Mouse (Mus musculus) embryonic facial prominence, embryonic 15.5 days (tissue): ENCODE results near the gene Ugt1a6a. TPM values are rescaled to one million over a fixed set of nuclear protein-coding genes. Genes with fewer than 3 reads are reported as not detected.
"Not testable (repeated sequence)": the region's sequence is repeated elsewhere in the genome, so short reads cannot be mapped to it uniquely, and the experiment has no call there.

ENCODE experiments used
- ATAC-seq: fragments of 200-750 bp; cut with Nextera tagmentation; 2 replicates; pipeline ENCODE4 v1.8.0; 2017; ENCODE audit warnings: low read depth, moderate TSS enrichment; ENCODE audit not compliant: insufficient number of reproducible peaks, low FRiP score, low TSS enrichment
- H3K27ac ChIP-seq: fragments of 300-500 bp; sonication (generic); replicated peaks from 2 replicates; pipeline ENCODE4 v1.5.1; 2015; ENCODE audit warnings: mild to moderate bottlenecking, inconsistent platforms
- H3K27me3 ChIP-seq: fragments of 300-500 bp; sonication (generic); 2 replicates; pipeline ENCODE4 v1.6.1; 2015; ENCODE audit warnings: inconsistent platforms
- H3K36me3 ChIP-seq: fragments of 300-500 bp; sonication (generic); 2 replicates; pipeline ENCODE4 v1.6.1; 2015; ENCODE audit warnings: mild to moderate bottlenecking, inconsistent platforms
- H3K4me1 ChIP-seq: fragments of 300-500 bp; sonication (generic); 2 replicates; pipeline ENCODE4 v1.6.1; 2015; ENCODE audit warnings: inconsistent platforms
- H3K4me2 ChIP-seq: fragments of 300-500 bp; sonication (generic); replicated peaks from 2 replicates; pipeline ENCODE4 v1.6.1; 2015; ENCODE audit warnings: mild to moderate bottlenecking, inconsistent platforms
- H3K4me3 ChIP-seq: fragments of 300-500 bp; sonication (generic); replicated peaks from 2 replicates; pipeline ENCODE4 v1.5.1; 2015; ENCODE audit warnings: mild to moderate bottlenecking, inconsistent platforms
- H3K9ac ChIP-seq: fragments of 300-500 bp; sonication (generic); 2 replicates; pipeline ENCODE4 v1.6.1; 2015; ENCODE audit warnings: inconsistent platforms
- H3K9me3 ChIP-seq: fragments of 300-500 bp; sonication (generic); replicated peaks from 2 replicates; pipeline ENCODE4 v1.6.1; 2016; ENCODE audit warnings: inconsistent platforms
- WGBS: fragments of 180-500 bp; shearing (Covaris S2); methylation state at CpG from one replicate; pipeline ENCODE4 v1.1.7; 2015; 5-methylcytosine and 5-hydroxymethylcytosine counted together
- polyA plus RNA-seq: library from polyadenylated mRNA; unstranded; fragments of >200 nt; fragmentation: Nextera tagmentation; extraction: Ambion mirVana; gene quantifications from 2 replicates; pipeline ENCODE4 v1.2.1, GENCODE M21; 2015

Gene Ugt1a6a
- polyA plus RNA-seq, 1 experiment from 2014 or later = 16.8 TPM

GRCm38 (mm10) chr1:88224029-88224776, 89.6 kb downstream of the Ugt1a6a start:
- no peak overlapping the region for H3K4me2 ChIP-seq
- peaks cover 34% of the 10 kb centered on the region for H3K9me3 ChIP-seq
- no peak for ATAC-seq
- H3K4me1 ChIP-seq = no peaks in the 10 kb centered on the region
- H3K27ac ChIP-seq = no peak overlapping the region
- no peak overlapping the region for H3K4me3 ChIP-seq
- WGBS = 66% methylated on average over 2 of the region's 2 CpGs
- no peaks in the 10 kb centered on the region for H3K27me3 ChIP-seq
- no peaks in the 10 kb centered on the region for H3K36me3 ChIP-seq
- H3K9ac ChIP-seq = no peak overlapping the region

- not testable (repeated sequence) for H3K27ac ChIP-seq, H3K4me1 ChIP-seq, H3K36me3 ChIP-seq, H3K4me2 ChIP-seq, H3K27me3 ChIP-seq, ATAC-seq, H3K4me3 ChIP-seq, H3K9ac ChIP-seq
- H3K9me3 ChIP-seq = peaks cover 44% of the 10 kb centered on the region
- 31% methylated on average over 2 of the region's 2 CpGs for WGBS
Observed at GRCm38 (mm10) chr1:88225301-88225700, 90.7 kb downstream of the Ugt1a6a start.

- H3K36me3 ChIP-seq = no peaks in the 10 kb centered on the region
- H3K4me1 ChIP-seq = no peaks in the 10 kb centered on the region
- no peaks in the 10 kb centered on the region for H3K27me3 ChIP-seq
- H3K4me2 ChIP-seq = no peak overlapping the region
- H3K4me3 ChIP-seq = no peak overlapping the region
- H3K9me3 ChIP-seq = peaks cover 48% of the 10 kb centered on the region
- ATAC-seq = no peak
- H3K27ac ChIP-seq = no peak overlapping the region
- no peak overlapping the region for H3K9ac ChIP-seq
Observed at GRCm38 (mm10) chr1:88225741-88226140, 91.1 kb downstream of the Ugt1a6a start.

GRCm38 (mm10) chr1:88226670-88227379, 92.2 kb downstream of the Ugt1a6a start, which contains the start of gene Mroh2a:
Gene Mroh2a, plus strand, starts transcription at chr1:88226986.
- 53% methylated on average over 5 of the region's 5 CpGs for WGBS
- no peak for ATAC-seq
- no peak within 1 kb of the TSS for H3K9ac ChIP-seq
- H3K36me3 ChIP-seq = no peaks in the 10 kb centered on the region
- H3K27me3 ChIP-seq = no peaks in the 10 kb centered on the region
- H3K9me3 ChIP-seq = peaks cover 58% of the 10 kb centered on the region
- no peak within 1 kb of the TSS for H3K4me2 ChIP-seq
- no peak within 1 kb of the TSS for H3K4me3 ChIP-seq
- no peaks in the 10 kb centered on the region for H3K4me1 ChIP-seq
- H3K27ac ChIP-seq = no peak within 1 kb of the TSS

- Histone ChIP-seq H3K4me3 (no peak overlapping the region), H3K9ac (no peak overlapping the region), H3K4me2 (no peak overlapping the region), H3K27me3 (no peaks in the 10 kb centered on the region), H3K9me3 (peaks cover 65% of the 10 kb centered on the region), H3K36me3 (no peaks in the 10 kb centered on the region), H3K27ac (no peak overlapping the region), H3K4me1 (no peaks in the 10 kb centered on the region)
- ATAC-seq = no peak
- 58% methylated on average over 2 of the region's 2 CpGs for whole genome bisulfite sequencing
Observed at GRCm38 (mm10) chr1:88227482-88227881, 92.9 kb downstream of the Ugt1a6a start.

- H3K9me3 ChIP-seq = peaks cover 71% of the 10 kb centered on the region
- ATAC-seq = no peak
- no peaks in the 10 kb centered on the region for H3K4me1 ChIP-seq
- H3K4me3 ChIP-seq = no peak overlapping the region
- H3K9ac ChIP-seq = no peak overlapping the region
- H3K27me3 ChIP-seq = no peaks in the 10 kb centered on the region
- H3K27ac ChIP-seq = no peak overlapping the region
- WGBS = 68% methylated on average over 7 of the region's 7 CpGs
- no peak overlapping the region for H3K4me2 ChIP-seq
- H3K36me3 ChIP-seq = no peaks in the 10 kb centered on the region
Observed at GRCm38 (mm10) chr1:88228121-88228520, 93.5 kb downstream of the Ugt1a6a start.

- Histone ChIP-seq H3K4me1 (no peaks in the 10 kb centered on the region), H3K4me3 (no peak overlapping the region), H3K9ac (no peak overlapping the region), H3K36me3 (no peaks in the 10 kb centered on the region), H3K4me2 (no peak overlapping the region), H3K27ac (no peak overlapping the region), H3K27me3 (no peaks in the 10 kb centered on the region), H3K9me3 (peaks cover 78% of the 10 kb centered on the region)
- WGBS = 79% methylated on average over 3 of the region's 3 CpGs
- no peak for ATAC-seq
Observed at GRCm38 (mm10) chr1:88229566-88229965, 95.0 kb downstream of the Ugt1a6a start.

GRCm38 (mm10) chr1:88229986-88230385, 95.4 kb downstream of the Ugt1a6a start:
- Histone ChIP-seq H3K27me3 (no peaks in the 10 kb centered on the region), H3K9ac (no peak overlapping the region), H3K4me3 (no peak overlapping the region), H3K4me1 (no peaks in the 10 kb centered on the region), H3K4me2 (no peak overlapping the region), H3K9me3 (peaks cover 79% of the 10 kb centered on the region), H3K36me3 (no peaks in the 10 kb centered on the region), H3K27ac (no peak overlapping the region)
- no peak for ATAC-seq
- whole genome bisulfite sequencing = 84% methylated on average over 5 of the region's 5 CpGs

GRCm38 (mm10) chr1:88230421-88230820, 95.8 kb downstream of the Ugt1a6a start:
- ATAC-seq = no peak
- peaks cover 82% of the 10 kb centered on the region for H3K9me3 ChIP-seq

GRCm38 (mm10) chr1:88230981-88231802, 96.6 kb downstream of the Ugt1a6a start:
- Histone ChIP-seq H3K4me1 (no peaks in the 10 kb centered on the region), H3K9ac (no peak overlapping the region), H3K27me3 (no peaks in the 10 kb centered on the region), H3K9me3 (peaks cover 83% of the 10 kb centered on the region), H3K4me3 (no peak overlapping the region), H3K36me3 (no peaks in the 10 kb centered on the region), H3K4me2 (no peak overlapping the region), H3K27ac (no peak overlapping the region)
- WGBS = 75% methylated on average over 6 of the region's 6 CpGs
- no peak for ATAC-seq

More at GRCm38 (mm10) chr1:88230421-88230820, 95.8 kb downstream of the Ugt1a6a start:
- H3K9ac ChIP-seq = no peak overlapping the region
- H3K4me1 ChIP-seq = no peaks in the 10 kb centered on the region
- no peaks in the 10 kb centered on the region for H3K36me3 ChIP-seq
- H3K4me3 ChIP-seq = no peak overlapping the region
- 69% methylated on average over 7 of the region's 7 CpGs for WGBS
- H3K27ac ChIP-seq = no peak overlapping the region
- no peaks in the 10 kb centered on the region for H3K27me3 ChIP-seq
- H3K4me2 ChIP-seq = no peak overlapping the region

- peaks cover 76% of the 10 kb centered on the region for H3K9me3 ChIP-seq
- no peak overlapping the region for H3K4me2 ChIP-seq
- 63% methylated on average over 7 of the region's 7 CpGs for WGBS
- no peak overlapping the region for H3K9ac ChIP-seq
- H3K4me1 ChIP-seq = no peaks in the 10 kb centered on the region
- no peaks in the 10 kb centered on the region for H3K27me3 ChIP-seq
- H3K4me3 ChIP-seq = no peak overlapping the region
- ATAC-seq = no peak
- no peak overlapping the region for H3K27ac ChIP-seq
- no peaks in the 10 kb centered on the region for H3K36me3 ChIP-seq
Observed at GRCm38 (mm10) chr1:88231803-88232499, 97.3 kb downstream of the Ugt1a6a start.
